Mouse (Mus musculus) liver, embryonic 16.5 days (tissue): ENCODE data around the gene Zfp148. TPM values are rescaled to one million over a fixed set of nuclear protein-coding genes. Genes with fewer than 3 reads are reported as not detected.

Experiments
- ATAC-seq: fragments of 200-750 bp; cut with Nextera tagmentation; 2 replicates; pipeline ENCODE4 v1.8.0; 2017; ENCODE audit warnings: low read depth, mild to moderate bottlenecking, moderate number of reproducible peaks, moderate library complexity
- H3K27ac ChIP-seq: fragments of 300-500 bp; sonication (generic); 2 replicates; pipeline ENCODE4 v1.5.1; 2014; ENCODE audit warnings: mild to moderate bottlenecking, low read length
- H3K27me3 ChIP-seq: fragments of 300-500 bp; sonication (generic); 2 replicates; pipeline ENCODE4 v1.6.1; 2014; ENCODE audit warnings: low read depth, low read length, mixed read lengths; ENCODE audit not compliant: control insufficient read depth, insufficient read depth
- H3K36me3 ChIP-seq: fragments of 300-500 bp; sonication (generic); 2 replicates; pipeline ENCODE4 v1.6.1; 2014; ENCODE audit warnings: mild to moderate bottlenecking; ENCODE audit not compliant: control insufficient read depth, insufficient read depth
- H3K4me1 ChIP-seq: fragments of 300-500 bp; sonication (generic); 2 replicates; pipeline ENCODE4 v1.6.1; 2014; ENCODE audit warnings: low read depth, low read length, mixed read lengths; ENCODE audit not compliant: control insufficient read depth
- H3K4me2 ChIP-seq: fragments of 300-500 bp; sonication (generic); 2 replicates; pipeline ENCODE4 v1.6.1; 2014; ENCODE audit warnings: low read depth, low read length, mixed read lengths
- H3K4me3 ChIP-seq: fragments of 300-500 bp; sonication (generic); 2 replicates; pipeline ENCODE4 v1.5.1; 2014; ENCODE audit warnings: low read depth, mild to moderate bottlenecking, low read length
- H3K9ac ChIP-seq: fragments of 300-500 bp; sonication (generic); 2 replicates; pipeline ENCODE4 v1.6.1; 2014; ENCODE audit warnings: low read depth, low read length
- H3K9me3 ChIP-seq: fragments of 300-500 bp; sonication (generic); replicated peaks from 2 replicates; pipeline ENCODE4 v1.6.1; 2016; ENCODE audit warnings: low read length; ENCODE audit not compliant: control insufficient read depth
- WGBS: fragments of 180-500 bp; shearing (Covaris S2); extraction: QIAGEN DNeasy Blood & Tissue Kit; methylation state at CpG from one replicate; pipeline ENCODE4 v1.1.7; 2014; ENCODE audit not compliant: insufficient replicate concordance; 5-methylcytosine and 5-hydroxymethylcytosine counted together
- polyA plus RNA-seq: library from polyadenylated mRNA; unstranded; fragments of >200 nt; fragmentation: Nextera tagmentation; extraction: Ambion mirVana; gene quantifications from 2 replicates; pipeline ENCODE4 v1.2.1, GENCODE M21; 2015

Zfp148 gene
- polyA plus RNA-seq, 1 experiment from 2014 or later, result 11.4 TPM

DNA sequence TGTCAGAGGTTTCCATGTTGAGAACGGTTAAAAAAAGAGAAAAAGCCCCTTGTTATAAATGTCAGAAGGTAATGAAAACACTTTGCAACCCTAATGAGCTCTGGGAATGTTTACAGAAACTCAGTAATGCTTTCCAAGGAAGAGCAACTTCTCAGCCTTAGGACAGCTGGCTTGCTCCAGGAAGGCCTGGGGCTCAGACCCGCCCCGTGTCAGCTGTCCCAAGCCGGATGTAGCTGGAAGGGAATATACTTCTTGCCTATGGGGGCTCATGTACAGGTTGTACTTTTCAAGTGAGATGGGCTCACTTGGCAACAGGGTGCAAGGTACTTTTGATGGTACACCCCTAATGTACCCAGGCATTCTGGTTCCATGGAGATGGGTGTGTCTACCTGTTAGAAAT lies 164.9 kb downstream of the Zfp148 start:
- no peak overlapping the region for H3K9ac ChIP-seq
- 71% methylated on average over 4 of the region's 4 CpGs for WGBS
- no peak for ATAC-seq
- H3K4me3 ChIP-seq, result no peak overlapping the region
- H3K27ac ChIP-seq, result no peak overlapping the region
- no peaks in the 10 kb centered on the region for H3K9me3 ChIP-seq
- no peaks in the 10 kb centered on the region for H3K27me3 ChIP-seq
- H3K4me2 ChIP-seq, result no peak overlapping the region
- no peaks in the 10 kb centered on the region for H3K36me3 ChIP-seq
- H3K4me1 ChIP-seq, result no peaks in the 10 kb centered on the region

DNA sequence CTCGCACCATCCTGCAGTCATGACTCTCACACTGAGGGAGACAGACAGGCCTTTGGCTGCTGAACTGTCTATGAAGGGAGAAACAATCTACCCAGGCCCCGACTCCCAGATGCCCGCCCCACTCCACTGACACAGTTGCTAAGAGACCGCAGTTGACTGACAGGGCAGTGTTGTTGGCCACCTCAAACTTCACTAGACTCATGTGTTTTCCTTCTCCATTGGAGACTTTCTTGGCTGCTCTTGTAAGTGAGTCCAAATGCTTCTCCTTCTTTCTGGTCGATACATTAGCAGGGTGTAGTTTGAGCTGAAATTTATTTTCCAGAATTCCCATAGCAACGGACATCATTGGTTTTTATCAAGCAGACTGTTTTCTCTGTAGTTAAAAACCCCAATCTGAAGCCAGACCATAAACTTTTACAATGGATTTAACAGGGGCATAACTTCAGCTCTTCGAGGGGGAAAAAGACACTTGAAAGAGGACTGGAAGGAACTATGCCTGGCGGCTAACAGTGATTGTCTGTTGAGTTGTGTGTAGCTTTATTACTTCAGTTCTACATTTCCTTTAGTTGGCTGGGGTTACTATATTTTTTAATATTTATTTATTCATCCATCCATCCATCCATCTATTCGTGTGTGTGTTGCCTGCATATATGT lies 173.2 kb downstream of the Zfp148 start:
- no peak overlapping the region for H3K4me2 ChIP-seq
- ATAC-seq, result no peak
- no peaks in the 10 kb centered on the region for H3K4me1 ChIP-seq
- H3K4me3 ChIP-seq, result no peak overlapping the region
- H3K9ac ChIP-seq, result no peak overlapping the region
- H3K36me3 ChIP-seq, result no peaks in the 10 kb centered on the region
- no peaks in the 10 kb centered on the region for H3K9me3 ChIP-seq
- 66% methylated on average over 9 of the region's 9 CpGs for WGBS
- H3K27me3 ChIP-seq, result no peaks in the 10 kb centered on the region
- H3K27ac ChIP-seq, result no peak overlapping the region

Other genes starting within 250 kb of the Zfp148 start
- gene Osbpl11, start 195.8 kb upstream of the Zfp148 start, polyA plus RNA-seq, result 4.1 and 4.4 TPM in 2 replicates
- gene Snx4, start 129.4 kb upstream of the Zfp148 start, polyA plus RNA-seq, result 20.4 and 23.6 TPM in 2 replicates
- 0.06 and 0.14 TPM in 2 replicates for gene Slc12a8, start 136.5 kb downstream of the Zfp148 start, polyA plus RNA-seq